Mouse (Mus musculus) cerebellum, postnatal 14 days (tissue): ENCODE measurements at regions not wholly inside any gene's neighbourhood (a gene's known extent, or its start where the extent isn't known, plus 50 kb on each side); places are given as distances from the start of the nearest gene placed in this dataset.
"Not testable (repeated sequence)": the region's sequence is repeated elsewhere in the genome, so short reads cannot be mapped to it uniquely, and the experiment has no call there.

Source experiments
- DNase-seq, 2 experiments: peaks; one replicate each; pipeline ENCODE4 v3.0.0; 2021; ENCODE audit warnings: mixed read lengths in 2 of 2

DNA sequence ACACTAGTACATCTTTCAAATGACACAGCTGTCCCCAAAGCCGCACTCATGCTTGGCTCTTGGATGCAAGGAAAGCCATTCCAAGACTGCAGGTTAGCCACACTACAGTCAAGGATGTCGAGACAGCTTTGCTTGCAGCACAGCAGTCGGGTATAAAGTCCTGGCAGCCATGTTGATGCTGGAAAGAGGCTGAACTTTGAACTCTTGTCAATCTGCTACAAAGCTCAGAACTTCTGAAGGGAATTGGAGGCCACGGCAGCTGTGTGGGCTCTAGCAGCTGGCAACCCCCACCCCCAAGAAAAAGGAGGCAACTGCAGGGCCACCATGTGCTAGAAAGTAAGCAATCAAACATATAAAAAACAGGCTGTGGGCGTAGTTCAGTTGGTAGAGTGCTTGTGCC lies 90.0 kb upstream of the Zcchc2 start:
- DNase-seq: no peak

DNA sequence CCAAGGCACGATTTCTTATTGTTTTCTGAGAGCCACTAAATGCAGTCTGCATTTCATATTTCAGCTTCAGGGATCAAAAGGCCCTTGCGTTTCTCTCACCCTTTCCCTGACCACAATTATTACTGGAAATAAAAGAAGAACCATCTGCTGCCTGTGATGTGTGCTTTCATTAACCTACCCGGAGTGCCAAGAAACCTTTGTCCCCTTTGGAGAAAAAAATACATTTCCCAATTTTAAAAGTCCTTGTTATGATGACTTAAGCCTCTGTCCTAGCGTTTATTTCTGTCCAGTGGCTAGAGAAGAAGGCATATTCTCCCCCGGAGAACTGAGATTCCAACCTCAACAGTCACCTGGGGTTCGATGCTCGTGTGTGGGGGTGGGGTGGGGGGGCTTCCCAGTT lies 89.3 kb upstream of the Zcchc2 start:
- DNase-seq: no peak

GRCm38 (mm10) chr1:105903286-105904115 lies 86.7 kb upstream of the Zcchc2 start:
- DNase-seq: no peak

DNA sequence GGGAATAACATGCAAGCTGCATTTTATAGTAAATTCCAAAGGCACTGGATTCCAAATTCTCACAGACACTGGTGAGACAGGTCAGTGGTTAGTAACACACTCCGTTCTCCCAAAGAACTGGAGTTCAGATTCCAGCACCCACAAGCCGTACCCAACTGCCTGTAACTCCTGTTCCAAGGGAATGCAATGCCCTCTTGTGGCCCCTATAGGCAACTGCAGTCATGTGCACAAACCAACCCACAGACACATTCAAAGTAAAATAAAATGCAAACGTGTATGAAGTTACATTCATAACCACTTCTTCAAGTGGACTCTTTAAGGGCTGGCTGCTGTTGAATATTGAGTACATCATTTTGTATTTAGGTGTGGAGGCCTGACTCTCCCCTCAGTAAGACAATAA lies 85.5 kb upstream of the Zcchc2 start:
- DNase-seq: no peak

DNA sequence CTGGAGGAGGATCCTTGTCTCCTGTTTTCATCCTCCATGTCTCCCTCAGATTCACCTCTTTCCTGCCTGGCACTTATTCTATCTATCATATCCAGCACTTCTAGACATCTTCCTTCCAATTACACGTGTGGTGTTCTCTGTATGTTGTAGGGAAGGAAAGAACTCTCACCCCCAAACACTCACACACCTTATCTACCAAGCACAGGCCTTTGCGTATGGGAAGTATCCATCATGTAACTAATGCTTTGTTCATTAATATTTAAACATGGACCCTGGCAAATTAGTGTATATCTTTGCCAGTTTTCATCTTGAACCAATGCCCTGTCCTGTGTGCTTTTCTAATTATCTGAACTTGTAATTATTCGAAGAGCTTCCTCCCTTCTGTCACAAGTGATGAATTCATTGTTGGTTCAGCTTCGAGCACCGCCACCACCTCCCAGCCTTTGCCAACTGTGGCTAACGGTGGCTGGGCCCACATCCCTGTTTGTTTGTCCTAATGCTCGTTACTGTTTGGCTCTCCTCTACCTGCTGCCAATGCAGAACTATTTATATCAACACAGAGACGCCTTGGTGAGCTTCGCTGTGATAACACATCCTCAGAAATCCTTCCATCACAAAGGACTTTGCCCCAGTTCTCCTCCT lies 84.3 kb upstream of the Zcchc2 start:
- no peak for DNase-seq

GRCm38 (mm10) chr1:105906427-105906798 lies 83.8 kb upstream of the Zcchc2 start:
- DNase-seq: peak; percentile 80 to 91

GRCm38 (mm10) chr1:105908029-105908876 lies 82.0 kb upstream of the Zcchc2 start:
- peak; percentile 57 to 66 for DNase-seq

DNA sequence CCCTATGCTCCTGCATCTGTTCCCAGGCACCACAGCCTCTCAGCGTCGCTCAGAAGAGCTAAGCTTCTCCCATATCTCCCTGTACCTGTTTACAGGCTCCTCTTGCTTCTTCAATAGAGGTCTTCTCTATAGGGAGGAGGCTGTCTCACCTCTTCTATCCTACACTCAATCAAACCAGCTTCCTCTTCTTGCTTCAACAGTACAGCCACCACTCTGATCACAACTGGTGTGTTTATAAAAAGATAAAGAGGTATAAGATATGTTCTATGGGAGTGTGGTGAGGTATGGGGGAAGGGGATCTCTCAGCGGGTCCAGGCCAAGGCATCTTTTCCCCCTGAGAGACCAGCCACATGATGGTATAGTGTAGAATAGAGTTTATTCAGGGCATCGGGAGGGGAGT lies 81.1 kb upstream of the Zcchc2 start:
- no peak for DNase-seq

DNA sequence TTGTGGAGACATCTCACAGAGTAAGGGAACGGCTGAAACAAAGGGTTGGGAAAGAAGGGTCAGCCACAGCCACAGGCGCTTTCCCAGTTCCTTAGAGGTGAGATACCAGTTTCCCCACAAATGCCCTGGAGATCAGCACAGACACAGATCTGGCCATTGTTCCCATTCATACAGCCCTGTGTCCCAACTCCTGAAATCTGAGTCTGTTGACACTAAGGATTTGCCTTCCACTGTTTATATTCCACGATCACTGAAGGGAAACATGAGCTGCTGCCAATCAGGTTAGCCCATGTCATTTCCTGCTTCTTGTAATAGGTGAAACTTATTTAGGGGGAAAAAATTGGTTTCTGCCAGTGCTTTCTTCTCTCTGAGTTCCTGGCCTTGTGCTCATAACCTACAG lies 78.5 kb upstream of the Zcchc2 start:
- no peak for DNase-seq

DNA sequence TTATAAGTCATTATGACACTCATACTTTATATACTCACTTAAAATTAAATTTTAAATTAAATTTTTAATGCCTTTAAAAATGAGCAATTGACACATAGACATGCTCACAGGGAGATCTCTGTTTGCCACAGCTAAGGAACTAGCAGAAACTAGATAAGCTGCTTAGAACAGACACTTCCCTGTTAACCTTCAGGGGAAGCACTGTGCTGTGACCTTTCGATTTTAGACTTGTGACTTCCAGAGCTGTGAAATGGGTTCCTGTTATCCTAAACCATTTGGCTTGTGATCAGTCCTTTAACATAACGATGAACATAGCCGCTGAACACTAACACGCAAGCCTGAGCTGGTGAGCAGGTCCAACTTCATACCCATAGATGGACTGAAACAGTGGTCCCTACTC lies 68.4 kb upstream of the Zcchc2 start:
- DNase-seq: no peak

GRCm38 (mm10) chr1:105922586-105922985 lies 67.6 kb upstream of the Zcchc2 start:
- DNase-seq: no peak

DNA sequence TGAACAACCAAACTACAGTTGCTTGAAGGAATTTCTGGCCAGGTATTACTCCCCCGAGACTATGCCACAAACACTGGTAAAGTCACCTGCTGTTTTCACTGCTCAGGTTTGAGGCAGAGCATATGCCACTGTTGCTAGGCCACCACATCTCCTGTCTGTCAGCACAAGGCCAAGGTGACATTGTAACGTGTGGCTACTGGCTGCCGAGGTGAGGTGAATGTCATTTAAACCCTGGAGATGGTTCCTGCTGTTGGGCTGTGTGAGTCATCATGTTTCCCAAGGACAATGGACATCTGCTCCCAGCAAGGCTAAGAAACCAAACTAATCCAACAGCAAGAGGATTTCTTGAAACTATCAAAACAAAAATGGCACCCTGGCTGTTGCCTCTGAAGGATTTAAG lies 67.2 kb upstream of the Zcchc2 start:
- DNase-seq: no peak

- no peak for DNase-seq
These were observed 64.4 kb upstream of the Zcchc2 start for GRCm38 (mm10) chr1:105925617-105926370.

- DNase-seq: no peak
These were observed 63.3 kb upstream of the Zcchc2 start for GRCm38 (mm10) chr1:105926871-105927270.

GRCm38 (mm10) chr1:105930841-105931240 lies 59.4 kb upstream of the Zcchc2 start:
- DNase-seq: no peak

DNA sequence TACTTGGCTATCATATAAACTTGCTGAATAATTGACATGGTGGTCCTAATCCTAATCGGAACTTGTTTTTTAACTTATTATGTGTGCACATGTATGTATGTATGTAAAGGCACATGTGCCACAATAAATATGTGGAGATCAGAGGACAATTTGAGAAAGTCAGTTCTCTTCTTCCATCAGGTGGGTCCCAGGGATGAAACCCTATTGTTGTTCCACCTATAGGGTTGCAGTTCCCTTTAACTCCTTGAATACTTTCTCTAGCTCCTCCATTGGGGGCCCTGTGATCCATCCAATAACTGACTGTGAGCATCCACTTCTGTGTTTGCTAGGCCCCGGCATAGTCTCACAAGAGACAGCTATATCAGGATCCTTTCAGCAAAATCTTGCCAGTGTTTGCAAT lies 56.0 kb upstream of the Zcchc2 start:
- DNase-seq: not testable (repeated sequence)
